Mouse (Mus musculus): Measurements from ENCODE around the gene Dapk2.

Dapk2 gene

DNA sequence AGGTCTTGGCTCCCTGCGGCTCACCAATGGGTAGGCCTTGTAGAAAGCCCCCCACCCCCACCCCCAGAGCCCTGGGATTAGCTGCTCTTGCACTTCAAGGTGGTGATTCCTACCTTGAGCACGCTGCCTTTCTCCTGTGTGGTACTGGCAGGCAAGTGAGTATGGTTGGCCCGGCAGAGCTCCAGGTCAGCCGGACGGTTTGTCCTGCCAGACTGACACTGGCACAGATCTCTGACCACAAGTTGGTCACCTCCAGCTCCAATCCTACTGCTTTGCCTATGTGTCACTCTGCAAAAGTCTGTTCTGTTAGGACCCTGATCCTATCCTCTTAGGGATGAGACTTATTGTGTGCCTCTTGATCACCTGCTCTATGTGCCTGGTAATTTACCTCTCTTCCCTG is 26.5 kb downstream of the Dapk2 start:
- no peak for DNase-seq (ENCODE audit: low spot score)

DNA sequence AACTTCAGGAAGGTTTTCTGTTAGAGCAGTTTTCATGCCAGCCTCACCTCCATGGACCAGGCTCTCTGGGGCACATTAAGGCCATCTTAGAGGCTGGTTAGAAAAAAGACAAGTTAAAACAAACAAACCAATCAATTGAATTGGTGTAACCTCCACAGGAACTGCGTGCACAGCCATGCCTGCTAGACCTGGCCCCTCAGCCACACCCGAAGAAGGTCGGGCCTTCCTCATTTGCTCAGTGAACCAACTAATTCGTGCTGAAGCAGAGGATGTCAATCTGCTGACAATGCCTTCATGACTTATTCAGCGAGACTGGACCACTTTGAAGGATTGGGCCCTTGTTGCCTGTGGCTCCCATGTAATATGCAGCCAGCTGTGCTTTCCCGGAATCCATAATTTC is 28.4 kb downstream of the Dapk2 start:
- no peak for DNase-seq (ENCODE audit: low spot score)

GRCm38 (mm10) chr9:66189026-66189425 is 31.0 kb downstream of the Dapk2 start:
- DNase-seq (ENCODE audit: low spot score) = no peak

- DNase-seq (ENCODE audit: low spot score) = no peak
These were observed 36.0 kb downstream of the Dapk2 start for GRCm38 (mm10) chr9:66194003-66194402.

DNA sequence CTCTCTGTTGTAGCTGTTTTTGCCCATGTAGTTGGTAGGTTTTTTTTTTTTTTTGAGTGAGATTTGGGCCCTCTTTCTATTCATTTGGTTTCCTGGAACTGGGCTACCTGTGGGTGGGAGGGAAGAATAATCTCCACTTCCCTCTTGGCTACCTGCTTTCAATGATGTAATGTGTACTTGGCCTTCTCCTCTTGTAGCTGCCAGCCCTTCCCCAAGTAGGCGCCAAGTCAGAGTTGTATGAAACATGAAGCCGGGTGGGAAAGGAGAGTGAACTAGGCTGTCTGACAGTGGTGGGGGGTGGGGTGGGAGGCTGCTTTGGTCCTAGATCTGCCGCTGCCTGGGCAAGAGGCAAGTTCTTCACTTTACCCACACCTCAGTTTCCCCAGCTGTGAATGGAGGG is 38.5 kb downstream of the Dapk2 start:
- DNase-seq (ENCODE audit: low spot score) = no peak

GRCm38 (mm10) chr9:66198533-66198932 is 40.5 kb downstream of the Dapk2 start:
- no peak for DNase-seq (ENCODE audit: low spot score)

GRCm38 (mm10) chr9:66199657-66200410 is 41.8 kb downstream of the Dapk2 start:
- no peak for DNase-seq (ENCODE audit: low spot score)

GRCm38 (mm10) chr9:66200411-66200789 is 42.4 kb downstream of the Dapk2 start:
- DNase-seq (ENCODE audit: low spot score) = no peak

- no peak for DNase-seq (ENCODE audit: low spot score)
These were observed 43.6 kb downstream of the Dapk2 start for GRCm38 (mm10) chr9:66201665-66202064.

DNA sequence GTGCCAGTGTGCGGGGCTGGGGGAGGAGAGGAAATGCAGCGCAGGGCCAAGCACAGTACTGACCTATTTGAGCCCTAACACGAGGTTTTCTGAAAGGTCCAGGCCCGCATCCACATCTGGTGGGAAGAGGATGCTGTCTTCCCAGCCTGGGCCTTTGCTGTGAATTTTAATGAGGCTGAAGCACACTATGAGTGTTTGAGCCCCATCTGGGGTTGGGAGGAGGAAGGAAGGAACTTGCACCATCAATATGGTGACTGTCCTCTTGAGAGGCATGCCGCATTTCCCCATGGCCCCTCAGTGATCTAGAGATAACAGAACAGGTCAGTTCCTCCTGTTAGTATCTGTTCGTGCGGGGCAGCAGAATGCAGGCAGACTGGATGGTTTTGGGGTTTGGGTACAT is 44.4 kb downstream of the Dapk2 start:
- DNase-seq (ENCODE audit: low spot score) = no peak

DNA sequence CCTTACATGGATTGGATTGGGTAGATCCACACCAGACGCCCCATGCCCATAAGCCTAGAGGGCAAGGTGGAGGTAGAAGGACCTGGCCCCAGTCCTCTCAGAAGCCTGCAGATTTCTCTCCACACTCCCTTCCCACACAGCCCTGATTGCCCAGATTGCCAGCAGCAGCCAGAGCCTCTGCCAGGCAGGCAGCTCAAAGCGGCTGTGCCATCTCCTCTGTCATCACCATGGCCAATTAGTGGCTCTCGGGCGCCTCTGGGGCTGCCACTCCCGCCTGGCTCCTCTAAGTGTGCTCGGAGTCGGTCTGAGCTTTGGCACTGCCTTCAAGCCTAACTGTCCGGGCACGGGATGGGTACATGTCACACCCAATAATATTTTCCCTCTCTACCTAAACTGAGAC is 47.7 kb downstream of the Dapk2 start:
- DNase-seq (ENCODE audit: low spot score) = no peak

- no peak for DNase-seq (ENCODE audit: low spot score)
These were observed 48.8 kb downstream of the Dapk2 start for GRCm38 (mm10) chr9:66206825-66207224.

- no peak for DNase-seq (ENCODE audit: low spot score)
These were observed 53.4 kb downstream of the Dapk2 start for GRCm38 (mm10) chr9:66211420-66211819.

GRCm38 (mm10) chr9:66212088-66212487 is 54.1 kb downstream of the Dapk2 start:
- DNase-seq (ENCODE audit: low spot score) = no peak

DNA sequence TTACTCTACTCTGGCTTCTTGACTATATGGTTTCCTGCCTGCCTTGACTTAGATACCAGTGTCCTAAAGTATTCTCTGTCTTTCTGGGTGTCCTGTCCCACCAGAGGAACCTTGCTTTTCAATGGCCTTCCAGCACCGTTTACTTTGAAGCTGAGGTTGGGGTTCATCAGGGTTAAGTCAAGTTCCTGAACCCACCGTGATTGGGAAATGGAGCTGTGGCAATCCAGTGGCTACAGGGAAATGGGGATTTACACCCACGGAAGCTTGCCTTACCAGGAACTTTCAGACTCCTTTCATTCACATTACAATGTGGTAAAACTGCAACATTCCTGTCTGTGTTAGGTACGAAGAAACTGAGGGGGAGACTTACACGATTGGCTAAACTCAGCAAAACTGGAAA is 54.8 kb downstream of the Dapk2 start:
- no peak for DNase-seq (ENCODE audit: low spot score)

- DNase-seq (ENCODE audit: low spot score) = peak; percentile 27
These were observed 55.5 kb downstream of the Dapk2 start for GRCm38 (mm10) chr9:66213386-66214032.

DNA sequence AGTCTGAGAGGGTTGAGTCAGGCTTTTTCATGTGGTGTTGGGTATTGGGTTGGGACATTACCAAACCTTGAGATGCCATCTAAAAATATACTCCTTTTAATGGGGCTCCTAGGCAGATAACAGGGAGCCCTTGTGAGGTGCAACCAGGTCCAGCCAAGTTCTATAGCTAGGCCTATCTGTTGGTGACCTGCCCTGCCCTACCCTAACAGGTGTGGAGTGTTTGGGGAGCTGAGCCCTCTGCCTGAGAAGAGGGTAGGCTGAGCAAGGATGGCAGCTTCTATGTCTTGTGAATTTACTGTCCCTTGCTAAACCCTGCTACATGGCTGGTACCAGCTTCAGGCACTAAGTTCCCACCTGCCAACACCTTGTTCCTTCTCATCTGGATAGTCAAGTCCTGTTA is 57.5 kb downstream of the Dapk2 start:
- DNase-seq (ENCODE audit: low spot score) = no peak

DNA sequence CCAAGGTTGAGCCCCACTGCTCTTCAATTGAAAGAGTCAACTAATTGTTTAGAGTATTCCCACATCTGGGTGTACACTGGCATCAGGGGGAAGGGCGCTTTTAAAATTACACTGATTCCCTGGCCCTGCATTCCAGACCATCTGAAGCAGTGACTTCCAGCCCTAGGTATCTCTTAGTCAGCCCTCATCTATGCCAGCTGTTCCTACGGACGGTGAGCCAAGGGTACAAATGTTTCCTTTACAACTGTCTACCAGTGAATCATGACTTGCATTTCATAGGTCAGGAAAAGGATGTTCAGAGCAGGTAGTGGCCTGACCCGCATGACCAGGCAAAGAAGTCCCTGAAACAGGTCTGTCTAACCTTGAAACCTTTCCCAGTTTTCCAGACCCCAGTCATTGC is 59.9 kb downstream of the Dapk2 start:
- no peak for DNase-seq (ENCODE audit: low spot score)

GRCm38 (mm10) chr9:66218917-66219725 is 61.1 kb downstream of the Dapk2 start:
- no peak for DNase-seq (ENCODE audit: low spot score)

- DNase-seq (ENCODE audit: low spot score) = no peak
These were observed 65.8 kb downstream of the Dapk2 start for GRCm38 (mm10) chr9:66223872-66224271.

GRCm38 (mm10) chr9:66225737-66226485 is 67.9 kb downstream of the Dapk2 start:
- no peak for DNase-seq (ENCODE audit: low spot score)

GRCm38 (mm10) chr9:66228456-66229151 is 70.6 kb downstream of the Dapk2 start:
- no peak for DNase-seq (ENCODE audit: low spot score)
